Mouse (Mus musculus): ENCODE results near the gene Phldb1. TPM values are rescaled to one million over a fixed set of nuclear protein-coding genes. Genes with fewer than 3 reads are reported as not detected.
A peak's percentile ranks its signal among the peaks of the same experiment; 100 is the strongest.

The Phldb1 gene
- polyA plus RNA-seq, 1 experiment: 62.2 TPM

- Histone ChIP-seq H3K4me2 (ENCODE audit: low read depth) (peak overlapping the region; percentile 64), H3K36me3 (ENCODE audit: control insufficient read depth, insufficient read depth) (peaks cover 5% of the 10 kb centered on the region), H3K27me3 (ENCODE audit: control insufficient read depth, insufficient read depth, insufficient read length) (no peaks in the 10 kb centered on the region), H3K4me3 (no peak overlapping the region), H3K79me2 (ENCODE audit: control insufficient read depth, insufficient read depth) (peaks cover 6% of the 10 kb centered on the region), H3ac (ENCODE audit: control insufficient read depth, insufficient read length) (no peak overlapping the region)
- TF ChIP-seq MYOD1 (IDR thresholded peaks at IDR 0.05; ENCODE audit: control insufficient read depth in 1 of 3, insufficient read length in 2 of 3, low read depth in 2 of 3): no peak
- no peak for TF ChIP-seq USF1 (IDR thresholded peaks at IDR 0.05; ENCODE audit: low read depth)
- TF ChIP-seq MAX (IDR thresholded peaks at IDR 0.05; ENCODE audit: low read depth): no peak
- TF ChIP-seq SRF (IDR thresholded peaks at IDR 0.05; ENCODE audit: control insufficient read depth, insufficient read length, low read depth): no peak
- TF ChIP-seq E2F4 (IDR thresholded peaks at IDR 0.05; ENCODE audit: insufficient read depth): no peak
Observed at GRCm38 (mm10) chr9:44722575-44722974, 12.4 kb downstream of the Phldb1 start.

- H3K4me3 ChIP-seq: peak overlapping the region; percentile 50
- H3K79me2 ChIP-seq (ENCODE audit: control insufficient read depth, insufficient read depth): peaks cover 6% of the 10 kb centered on the region
- TF ChIP-seq POLR2A (IDR thresholded peaks at IDR 0.05; ENCODE audit: insufficient read length, low read depth) (no peak), E2F4 (IDR thresholded peaks at IDR 0.05; ENCODE audit: insufficient read depth) (no peak), TCF12 (IDR thresholded peaks at IDR 0.05; ENCODE audit: insufficient read depth, poor library complexity, severe bottlenecking) (no peak), CEBPB (IDR thresholded peaks at IDR 0.05; ENCODE audit: insufficient read depth, poor library complexity, severe bottlenecking) (no peak), TCF3 (IDR thresholded peaks at IDR 0.05; ENCODE audit: insufficient read length, low read depth) (no peak), POLR2AphosphoS2 (IDR thresholded peaks at IDR 0.05; ENCODE audit: insufficient read length, low read depth) (no peak), MAX (IDR thresholded peaks at IDR 0.05; ENCODE audit: low read depth) (no peak), SRF (IDR thresholded peaks at IDR 0.05; ENCODE audit: control insufficient read depth, insufficient read length, low read depth) (no peak), MYOD1 (IDR thresholded peaks at IDR 0.05; ENCODE audit: control insufficient read depth in 1 of 3, insufficient read length in 2 of 3, low read depth in 2 of 3) (no peak), REST (IDR thresholded peaks at IDR 0.05; ENCODE audit: insufficient read depth, insufficient read length) (no peak), MYOG (IDR thresholded peaks at IDR 0.05; ENCODE audit: control insufficient read depth in 1 of 3, insufficient read depth in 1 of 3, insufficient read length in 2 of 3, low read depth in 2 of 3) (no peak), USF1 (IDR thresholded peaks at IDR 0.05; ENCODE audit: low read depth) (no peak)
- H3K27me3 ChIP-seq (ENCODE audit: control insufficient read depth, insufficient read depth, insufficient read length): no peaks in the 10 kb centered on the region
- H3ac ChIP-seq (ENCODE audit: control insufficient read depth, insufficient read length): no peak overlapping the region
- peak overlapping the region; percentile 66 for H3K4me2 ChIP-seq (ENCODE audit: low read depth)
- H3K36me3 ChIP-seq (ENCODE audit: control insufficient read depth, insufficient read depth): peaks cover 5% of the 10 kb centered on the region
Observed at GRCm38 (mm10) chr9:44721877-44722186, 13.2 kb downstream of the Phldb1 start.

DNA sequence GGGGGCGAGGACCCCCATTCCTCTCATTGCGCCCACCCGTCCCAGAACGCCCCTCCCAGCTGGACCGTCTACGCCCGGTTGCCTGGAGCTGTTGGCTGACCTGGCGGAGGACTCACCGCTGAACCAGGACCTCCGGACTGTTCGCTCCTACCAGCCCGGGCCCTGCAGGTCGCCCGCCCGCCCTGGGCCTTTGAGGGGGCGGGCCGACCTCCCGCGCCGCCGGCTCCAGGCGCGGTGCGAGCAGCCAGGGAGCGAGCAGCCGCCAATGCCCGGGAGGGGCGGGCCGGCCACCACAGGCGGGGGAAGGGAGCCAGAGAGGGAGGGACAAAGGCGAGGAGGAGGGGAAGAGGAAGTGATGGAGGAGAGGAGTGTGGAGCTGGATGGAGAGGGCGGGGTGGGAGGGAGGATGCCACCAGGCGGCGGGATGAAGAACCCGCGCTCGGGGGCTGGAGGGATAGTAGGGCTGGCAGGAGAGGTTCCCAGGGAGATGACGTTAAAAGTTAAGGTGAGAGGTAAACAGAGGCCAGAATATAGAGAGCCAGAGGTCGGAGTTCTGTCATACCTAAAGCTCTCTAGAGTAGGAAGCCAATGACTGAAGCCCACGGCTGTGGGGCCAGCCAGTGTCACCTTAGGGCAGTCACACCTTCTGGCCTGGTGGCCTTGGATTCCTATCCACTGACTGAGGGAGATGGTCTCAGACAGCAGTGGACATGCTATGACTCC is 13.7 kb downstream of the Phldb1 start:
- no peaks in the 10 kb centered on the region for H3K27me3 ChIP-seq (ENCODE audit: control insufficient read depth, insufficient read depth, insufficient read length)
- no peak for TF ChIP-seq TCF3 (IDR thresholded peaks at IDR 0.05; ENCODE audit: insufficient read length, low read depth)
- peak in 1 of 3 experiments; percentile 13 for TF ChIP-seq MYOD1 (IDR thresholded peaks at IDR 0.05; ENCODE audit: control insufficient read depth in 1 of 3, insufficient read length in 2 of 3, low read depth in 2 of 3)
- TF ChIP-seq POLR2AphosphoS2 (IDR thresholded peaks at IDR 0.05; ENCODE audit: insufficient read length, low read depth): peak; percentile 16
- no peak for TF ChIP-seq E2F4 (IDR thresholded peaks at IDR 0.05; ENCODE audit: insufficient read depth)
- no peak for TF ChIP-seq REST (IDR thresholded peaks at IDR 0.05; ENCODE audit: insufficient read depth, insufficient read length)
- no peak for TF ChIP-seq TCF12 (IDR thresholded peaks at IDR 0.05; ENCODE audit: insufficient read depth, poor library complexity, severe bottlenecking)
- no peak for TF ChIP-seq SRF (IDR thresholded peaks at IDR 0.05; ENCODE audit: control insufficient read depth, insufficient read length, low read depth)
- peak in 1 of 3 experiments; percentile 30 for TF ChIP-seq MYOG (IDR thresholded peaks at IDR 0.05; ENCODE audit: control insufficient read depth in 1 of 3, insufficient read depth in 1 of 3, insufficient read length in 2 of 3, low read depth in 2 of 3)
- peak; percentile 60 for TF ChIP-seq POLR2A (IDR thresholded peaks at IDR 0.05; ENCODE audit: insufficient read length, low read depth)
- no peak for TF ChIP-seq CEBPB (IDR thresholded peaks at IDR 0.05; ENCODE audit: insufficient read depth, poor library complexity, severe bottlenecking)
- no peak for TF ChIP-seq MAX (IDR thresholded peaks at IDR 0.05; ENCODE audit: low read depth)
- no peak for TF ChIP-seq USF1 (IDR thresholded peaks at IDR 0.05; ENCODE audit: low read depth)
- peaks cover 5% of the 10 kb centered on the region for H3K36me3 ChIP-seq (ENCODE audit: control insufficient read depth, insufficient read depth)
- peak overlapping the region; percentile 9 for H3ac ChIP-seq (ENCODE audit: control insufficient read depth, insufficient read length)
- H3K4me2 ChIP-seq (ENCODE audit: low read depth): peak overlapping the region; percentile 85
- peak overlapping the region; percentile 50 for H3K4me3 ChIP-seq
- peaks cover 6% of the 10 kb centered on the region for H3K79me2 ChIP-seq (ENCODE audit: control insufficient read depth, insufficient read depth)

GRCm38 (mm10) chr9:44720358-44721153 is 14.4 kb downstream of the Phldb1 start:
- Histone ChIP-seq H3K4me3 (peak overlapping the region; percentile 50), H3K36me3 (ENCODE audit: control insufficient read depth, insufficient read depth) (peaks cover 4% of the 10 kb centered on the region)
- TF ChIP-seq USF1 (IDR thresholded peaks at IDR 0.05; ENCODE audit: low read depth): no peak
- no peak for TF ChIP-seq SRF (IDR thresholded peaks at IDR 0.05; ENCODE audit: control insufficient read depth, insufficient read length, low read depth)
- TF ChIP-seq E2F4 (IDR thresholded peaks at IDR 0.05; ENCODE audit: insufficient read depth): no peak
- no peak for TF ChIP-seq POLR2AphosphoS2 (IDR thresholded peaks at IDR 0.05; ENCODE audit: insufficient read length, low read depth)
- TF ChIP-seq POLR2A (IDR thresholded peaks at IDR 0.05; ENCODE audit: insufficient read length, low read depth): peak; percentile 26

More at GRCm38 (mm10) chr9:44720358-44721153, 14.4 kb downstream of the Phldb1 start:
- Histone ChIP-seq H3ac (ENCODE audit: control insufficient read depth, insufficient read length) (peak overlapping the region; percentile 9), H3K27me3 (ENCODE audit: control insufficient read depth, insufficient read depth, insufficient read length) (no peaks in the 10 kb centered on the region), H3K4me2 (ENCODE audit: low read depth) (peak overlapping the region; percentile 85), H3K79me2 (ENCODE audit: control insufficient read depth, insufficient read depth) (peaks cover 6% of the 10 kb centered on the region)

Measured in myocyte (in vitro differentiated cells).